Mouse (Mus musculus) left cerebral cortex, postnatal 36 days (tissue): ENCODE results near the gene Prelid1. TPM values are rescaled to one million over a fixed set of nuclear protein-coding genes. Genes with fewer than 3 reads are reported as not detected.

ENCODE experiments used
- DNase-seq, 2 experiments: peaks; one replicate each; pipeline ENCODE4 v3.0.0; 2021 to 2022; ENCODE audit warnings: low spot score in 2 of 2, mixed read lengths in 1 of 2
- intact Hi-C: fragments of 180-260 bp; cut with DNase I; formaldehyde crosslinking; loops from one replicate; pipeline ENCODE4 v1.15.1; 2025
- total RNA-seq, 2 experiments: library from RNA; stranded (reverse); gene quantifications; 2 replicates each; pipeline ENCODE4 v1.2.3; 2021

Prelid1 gene
- 100 to 1,000 TPM; 159 to 185 TPM for total RNA-seq

DNA sequence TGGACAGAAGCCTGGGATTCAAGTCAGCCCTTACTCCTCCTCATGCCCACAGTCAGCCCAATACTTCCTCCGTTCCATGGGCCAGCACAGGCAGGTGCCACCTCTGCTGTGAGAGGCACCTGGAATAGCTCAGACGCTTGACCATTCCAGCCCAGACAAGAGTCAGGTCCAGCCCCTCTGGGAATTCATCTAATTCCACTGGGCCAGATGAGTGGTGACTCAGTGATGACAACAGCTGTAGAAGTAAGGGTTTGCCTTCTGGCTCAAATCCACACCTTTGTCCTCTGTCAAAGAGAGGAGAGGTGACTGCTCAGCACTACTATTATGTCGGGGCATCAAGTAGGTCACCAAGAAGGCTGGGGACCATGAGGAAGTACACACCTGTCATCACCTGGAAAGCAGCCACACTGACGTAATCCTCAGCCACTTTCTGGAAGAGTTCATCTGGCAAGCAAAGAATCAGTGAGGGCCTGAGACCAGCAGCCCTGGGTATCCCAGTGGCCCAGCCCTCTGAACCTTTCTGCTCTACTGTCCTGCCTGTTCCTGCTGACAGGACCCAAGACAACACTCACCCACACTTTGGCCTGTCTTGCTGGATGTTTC is at the start of gene Prelid1:
Prelid1 (plus strand) TSS at position 570 of the 603 bp plus-strand sequence.
- intact Hi-C loops = no loop called here
- DNase-seq = peak in 1 of 2 experiments; percentile 3

DNA sequence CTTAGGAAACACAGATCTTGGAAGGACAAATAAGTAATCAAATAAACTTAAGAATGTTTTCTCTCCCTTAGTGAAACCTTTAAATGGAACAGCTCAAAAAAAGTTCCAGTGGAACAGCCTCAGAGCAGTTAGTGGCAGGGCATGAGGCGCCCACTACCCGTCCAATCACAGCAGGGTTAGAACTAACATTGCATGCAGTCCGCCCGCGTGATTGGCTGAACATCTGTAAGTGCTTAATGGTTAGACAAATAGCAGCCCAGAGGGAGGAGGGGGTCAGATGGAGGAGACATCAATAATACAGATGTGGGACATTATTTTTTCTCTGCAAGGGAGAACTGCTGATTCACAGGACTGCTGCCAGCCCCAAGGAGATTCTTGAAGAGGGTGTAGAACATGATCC is 43.1 kb upstream of the Prelid1 start:
- no peak for DNase-seq
- intact Hi-C loops = no loop called here

DNA sequence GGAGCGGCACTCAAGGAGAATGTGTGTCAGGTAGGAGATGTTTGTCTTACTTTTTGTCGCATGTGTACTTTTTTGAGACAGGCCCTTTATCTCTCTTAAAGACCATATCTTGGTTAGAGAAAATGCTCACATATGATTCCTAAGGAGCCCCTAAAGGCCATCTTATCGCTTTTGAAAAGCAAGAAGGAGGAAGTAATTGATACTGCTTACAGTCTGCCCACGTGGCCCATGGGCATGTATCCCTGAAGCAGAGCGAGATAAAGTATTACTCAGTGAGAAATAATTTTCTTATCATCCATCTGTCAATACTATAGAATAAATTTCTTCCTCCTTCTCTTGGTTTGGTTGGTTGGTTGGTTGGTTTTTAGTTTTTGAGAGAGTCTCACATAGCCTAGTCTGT is 42.7 kb upstream of the Prelid1 start:
- intact Hi-C loops = no loop called here
- no peak for DNase-seq

DNA sequence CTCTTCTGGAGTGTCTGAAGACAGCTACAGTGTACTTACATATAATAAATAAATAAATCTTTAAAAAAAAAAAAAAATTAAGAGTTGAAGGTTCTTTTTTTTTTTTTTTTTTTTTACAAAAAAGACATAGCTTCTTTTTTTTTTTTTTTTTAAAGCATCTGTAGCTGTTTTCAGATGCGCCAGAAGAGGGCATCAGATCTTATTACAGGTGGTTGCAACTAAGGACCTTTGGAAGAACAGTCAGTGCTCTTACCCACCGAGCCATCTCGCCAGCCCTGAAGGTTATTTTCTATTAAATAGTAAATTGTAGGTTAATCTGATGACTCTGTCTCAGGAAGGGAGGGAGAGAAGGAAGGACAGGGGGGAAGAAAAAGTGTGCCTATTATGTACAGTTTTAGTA is 31.4 kb upstream of the Prelid1 start:
- no peak for DNase-seq
- intact Hi-C loops = no loop called here

DNA sequence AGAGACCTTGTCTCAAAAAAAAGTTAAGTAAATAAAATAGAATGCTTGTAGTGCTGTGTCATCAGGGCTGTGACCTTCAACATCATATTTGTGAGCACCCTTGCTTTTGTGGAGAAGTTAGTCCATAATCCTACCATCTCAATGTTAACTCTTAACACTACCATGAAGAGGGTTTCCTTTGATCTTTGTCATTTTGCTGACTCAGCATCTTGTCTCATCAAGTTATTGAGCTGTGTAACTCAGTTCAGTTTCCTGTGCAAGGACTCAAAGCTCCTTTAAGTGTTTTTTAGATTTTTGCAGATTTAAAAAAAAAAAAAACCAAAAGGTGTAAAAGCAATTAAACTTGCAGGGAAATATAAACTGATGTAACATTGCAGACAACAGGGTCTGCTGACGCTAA is 23.5 kb upstream of the Prelid1 start:
- intact Hi-C loops = no loop called here

DNA sequence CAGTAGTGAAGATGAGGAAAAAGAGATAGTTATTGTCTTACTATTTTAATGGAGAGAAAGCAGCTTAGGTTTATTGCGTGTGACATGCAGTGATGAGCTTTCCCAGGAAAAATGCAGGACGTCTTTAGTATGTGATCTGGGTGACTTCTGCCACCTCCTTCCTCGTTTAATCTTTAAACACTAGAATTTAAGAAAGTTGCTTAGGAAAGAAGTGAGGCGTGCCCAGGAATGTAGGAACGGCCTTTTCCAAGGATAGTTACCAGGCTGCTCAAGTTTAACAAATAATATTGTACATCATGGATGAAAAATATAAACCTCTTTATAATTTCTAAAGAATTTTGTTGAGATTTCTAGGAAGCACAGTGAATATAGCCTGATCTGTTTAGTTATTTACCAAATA is 19.4 kb upstream of the Prelid1 start:
- DNase-seq = no peak
- intact Hi-C loops = loop anchor here (5.0 kb wide), 1 partner anchor 54 kb away; no protein-coding TSS in a partner anchor

More for the DNA sequence above, 23.5 kb upstream of the Prelid1 start:
- DNase-seq = no peak

DNA sequence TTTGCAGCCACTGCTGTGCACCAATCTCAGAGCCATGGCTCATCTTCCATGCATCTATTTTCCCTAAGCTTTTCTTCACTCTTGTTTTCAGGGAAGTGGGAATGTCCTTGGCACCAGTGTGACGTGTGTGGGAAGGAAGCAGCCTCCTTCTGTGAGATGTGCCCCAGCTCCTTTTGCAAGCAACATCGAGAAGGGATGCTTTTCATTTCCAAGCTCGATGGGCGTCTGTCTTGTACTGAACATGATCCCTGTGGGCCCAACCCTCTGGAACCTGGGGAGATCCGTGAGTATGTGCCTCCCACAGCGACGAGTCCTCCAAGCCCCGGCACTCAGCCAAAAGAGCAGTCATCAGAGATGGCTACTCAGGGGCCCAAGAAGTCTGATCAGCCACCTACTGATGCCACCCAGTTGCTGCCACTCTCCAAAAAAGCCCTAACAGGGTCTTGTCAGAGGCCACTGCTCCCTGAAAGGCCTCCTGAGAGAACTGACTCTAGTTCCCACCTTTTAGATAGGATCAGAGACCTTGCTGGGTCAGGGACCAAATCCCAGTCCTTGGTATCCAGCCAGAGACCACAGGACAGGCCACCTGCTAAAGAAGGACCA is 8.2 kb upstream of the Prelid1 start:
- intact Hi-C loops = no loop called here
- peak in 1 of 2 experiments; percentile 70 for DNase-seq

DNA sequence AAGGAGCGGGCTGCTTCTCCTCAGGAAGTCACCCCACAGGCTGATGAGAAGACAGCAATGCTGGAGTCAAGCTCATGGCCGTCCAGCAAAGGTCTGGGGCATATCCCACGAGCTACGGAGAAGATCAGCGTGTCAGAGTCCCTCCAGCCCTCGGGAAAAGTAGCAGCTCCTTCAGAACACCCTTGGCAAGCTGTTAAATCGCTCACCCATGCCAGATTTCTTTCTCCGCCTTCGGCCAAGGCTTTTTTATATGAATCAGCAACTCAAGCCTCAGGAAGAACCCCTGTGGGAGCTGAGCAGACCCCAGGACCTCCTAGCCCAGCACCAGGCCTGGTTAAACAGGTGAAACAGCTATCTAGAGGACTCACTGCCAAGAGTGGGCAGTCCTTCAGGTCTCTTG is 7.2 kb upstream of the Prelid1 start:
- intact Hi-C loops = no loop called here
- DNase-seq = no peak

DNA sequence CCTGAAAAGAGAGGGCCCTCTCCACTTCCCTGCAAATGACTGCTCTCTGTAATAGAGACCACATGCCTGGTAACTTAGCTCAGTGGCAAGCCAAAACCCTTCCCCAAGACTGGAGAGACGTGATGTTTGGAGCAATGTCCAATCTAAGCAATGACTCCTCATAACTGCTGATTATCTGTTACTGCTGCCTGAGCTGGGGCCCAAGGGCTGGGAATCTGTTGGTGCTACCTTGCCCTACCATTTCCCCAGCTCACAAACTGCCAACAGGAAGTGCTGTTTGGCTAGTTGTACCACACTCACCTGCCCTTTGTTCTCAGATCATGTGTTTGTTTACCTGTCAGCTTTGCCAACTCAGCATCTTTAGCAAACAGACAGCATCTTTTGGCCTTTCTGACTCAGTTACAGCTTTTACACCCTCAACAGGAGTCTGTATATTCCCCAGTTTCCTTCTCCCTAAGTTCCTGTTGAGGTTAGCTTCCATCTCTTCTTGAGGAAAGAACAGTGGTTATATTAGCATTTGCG is 5.3 kb upstream of the Prelid1 start:
- intact Hi-C loops = no loop called here
- DNase-seq = no peak

DNA sequence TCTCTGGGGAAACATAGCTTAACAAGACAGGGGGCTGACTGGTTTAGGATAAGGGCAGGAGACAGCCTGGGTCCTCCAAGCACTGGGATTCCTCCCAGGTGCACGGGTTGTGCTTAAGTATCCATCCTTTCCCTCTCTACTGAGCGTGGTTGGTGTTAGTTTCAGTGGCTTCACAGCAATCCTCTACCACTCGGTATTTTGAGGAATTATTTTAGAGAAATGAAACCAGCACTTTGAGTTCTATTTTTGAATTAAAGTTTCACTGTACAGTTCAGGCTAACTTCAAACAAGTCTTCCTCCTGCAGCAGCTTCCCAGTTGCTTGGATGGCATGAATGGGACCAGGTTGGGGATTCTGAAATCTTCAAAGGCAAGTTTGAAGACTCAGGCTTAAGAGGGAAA is 1.9 kb upstream of the Prelid1 start:
- intact Hi-C loops = no loop called here

DNA sequence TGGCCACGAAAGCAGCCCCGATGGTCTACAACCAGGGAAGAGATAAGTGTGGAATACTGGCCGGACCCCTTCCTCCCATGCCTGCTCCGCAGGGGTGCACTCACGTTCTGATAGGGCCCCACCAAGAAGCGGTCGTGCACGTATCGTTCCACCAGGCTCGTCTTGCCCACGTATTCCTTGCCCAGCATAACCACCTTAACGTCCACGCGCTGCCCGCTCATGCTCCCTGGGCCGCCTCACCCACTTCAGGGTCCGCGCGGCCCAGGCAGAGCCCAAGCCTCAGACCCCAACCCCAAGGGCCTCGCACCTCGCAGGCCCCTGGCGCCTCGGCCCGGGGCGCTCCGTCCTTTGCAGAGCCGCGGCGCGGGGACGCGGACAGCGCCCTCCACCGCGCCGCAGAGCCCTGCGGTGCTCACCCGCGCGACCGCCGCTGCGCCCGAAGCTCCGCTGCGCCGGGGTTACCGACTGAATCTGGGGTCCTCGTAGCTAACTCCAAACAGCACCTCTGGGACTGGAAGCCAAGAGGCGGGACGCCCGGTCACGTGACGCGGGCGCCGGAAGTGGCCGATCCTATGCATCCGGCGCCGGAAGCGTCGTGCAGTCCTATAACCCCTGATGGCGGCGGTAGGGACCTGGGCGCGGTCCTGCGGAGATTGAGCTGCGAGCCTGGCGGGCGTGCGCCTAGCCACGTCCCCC is 1.3 kb downstream of the Prelid1 start, which contains the start of gene Rab24:
Rab24 (minus strand) TSS at position 513 of the 696 bp plus-strand sequence.
- intact Hi-C loops = no loop called here
- peak; percentile 87 to 88 for DNase-seq

More for the DNA sequence above, 1.9 kb upstream of the Prelid1 start:
- DNase-seq = no peak

DNA sequence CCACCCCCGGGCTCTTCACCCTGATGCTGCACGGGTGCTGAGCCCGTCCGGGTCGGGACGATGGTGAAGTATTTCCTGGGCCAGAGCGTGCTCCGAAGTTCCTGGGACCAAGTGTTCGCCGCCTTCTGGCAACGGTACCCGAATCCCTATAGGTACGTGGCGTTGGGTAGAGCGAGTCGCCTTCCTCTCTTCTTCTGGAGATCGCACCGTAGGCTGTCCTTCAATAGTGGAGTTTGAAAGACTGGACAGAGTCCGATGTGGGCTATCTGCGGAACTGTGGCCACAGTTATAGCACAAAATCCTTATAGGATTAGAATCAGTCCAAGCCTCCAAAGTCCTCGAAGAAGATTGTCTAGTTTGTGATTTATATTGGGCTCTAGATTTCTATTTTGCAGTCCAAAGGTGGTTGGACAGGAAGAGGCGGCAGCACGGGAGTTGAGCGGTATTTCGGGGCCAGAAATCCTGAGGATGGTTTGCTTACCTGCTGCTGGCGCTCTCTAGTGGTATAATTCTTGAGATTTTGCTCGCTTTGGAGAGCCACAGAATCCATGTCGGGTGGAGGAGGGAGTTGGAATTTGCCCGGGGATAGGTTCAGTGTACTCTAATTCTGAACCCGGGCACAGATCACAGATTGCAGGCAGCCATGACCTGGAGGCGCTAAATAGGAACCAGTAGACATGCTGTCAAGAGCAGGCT is 2.0 kb downstream of the Prelid1 start:
- no peak for DNase-seq
- intact Hi-C loops = no loop called here

DNA sequence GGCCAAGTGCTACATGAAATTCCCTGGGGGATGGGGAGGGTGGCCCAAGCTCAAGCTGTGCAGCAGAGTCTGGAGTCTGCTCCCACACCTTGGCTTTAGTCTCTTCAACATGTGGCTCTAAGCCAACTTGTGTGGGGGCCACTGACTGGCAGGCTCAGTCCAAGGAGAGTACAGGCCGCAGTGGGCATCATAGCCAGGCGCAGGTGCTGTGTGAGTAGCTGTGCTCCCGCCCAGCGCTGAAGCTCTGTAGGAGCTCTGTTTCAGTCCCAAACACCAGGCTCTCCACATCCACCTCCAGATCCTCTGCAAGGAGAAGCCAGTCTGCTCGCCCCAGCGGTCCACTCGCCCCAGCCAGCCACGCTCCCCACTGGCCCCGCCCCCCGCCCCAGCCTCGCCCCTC is 5.3 kb downstream of the Prelid1 start:
- DNase-seq = peak in 1 of 2 experiments; percentile 50
- intact Hi-C loops = no loop called here

DNA sequence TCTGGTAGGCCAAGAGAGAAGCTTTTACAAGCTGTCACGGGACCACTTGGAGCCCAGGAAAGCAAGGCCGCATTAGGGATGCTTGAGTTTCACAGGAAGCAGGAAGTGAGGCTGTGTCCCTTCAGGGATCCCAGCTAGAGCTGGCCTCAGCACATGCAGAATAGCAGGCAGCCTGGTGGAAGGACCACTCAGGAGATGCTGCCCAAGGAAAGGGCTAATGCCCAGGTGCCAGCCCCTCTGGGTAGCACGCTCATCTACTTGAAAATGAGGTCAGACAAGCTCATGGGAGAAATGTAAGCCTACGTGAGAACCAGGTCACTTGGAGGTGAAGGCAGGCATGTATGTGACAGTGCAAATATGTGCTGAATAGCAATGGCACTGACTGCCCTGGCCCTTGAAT is 6.9 kb downstream of the Prelid1 start:
- intact Hi-C loops = no loop called here
- DNase-seq = no peak

DNA sequence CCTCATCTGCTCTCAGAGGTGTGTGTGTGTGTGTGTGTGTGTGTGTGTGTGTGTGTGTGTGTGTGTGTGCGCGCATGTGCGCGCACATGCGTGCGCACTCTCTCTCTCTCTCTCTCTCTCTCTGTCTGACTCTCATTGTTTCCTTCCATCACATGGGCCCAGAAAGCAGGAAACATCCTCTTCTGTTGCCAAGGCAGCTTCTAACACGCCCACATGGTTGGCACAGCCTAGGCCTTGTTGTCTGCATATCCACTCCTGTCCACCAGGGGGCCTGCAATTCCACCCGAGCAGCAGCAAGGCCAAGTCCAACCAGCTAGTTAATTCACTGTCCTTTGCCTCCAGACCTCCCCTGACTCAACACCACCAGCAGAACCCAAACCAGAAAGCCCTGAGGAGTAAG is 7.3 kb downstream of the Prelid1 start:
- intact Hi-C loops = no loop called here
- peak; percentile 91 for DNase-seq

DNA sequence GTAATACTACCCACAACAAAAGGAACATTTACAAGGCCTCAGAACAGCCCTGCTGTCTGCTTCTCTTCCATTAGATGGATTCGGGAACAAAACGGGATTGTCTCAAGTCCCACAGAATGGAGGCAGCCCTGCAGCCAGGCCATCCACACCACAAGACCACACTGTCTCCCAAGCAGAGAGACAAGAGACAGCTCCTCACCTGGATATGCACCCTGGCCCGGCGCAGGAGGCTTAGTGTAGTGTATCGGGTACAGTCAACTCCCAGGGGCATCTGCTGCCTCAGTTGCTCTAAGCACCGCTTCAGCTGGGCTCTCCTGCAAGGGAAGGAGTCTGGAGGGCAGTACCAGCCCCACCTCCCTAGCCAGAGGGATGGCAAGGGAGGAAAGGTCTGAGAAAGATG is 7.9 kb downstream of the Prelid1 start:
- no peak for DNase-seq
- intact Hi-C loops = no loop called here

DNA sequence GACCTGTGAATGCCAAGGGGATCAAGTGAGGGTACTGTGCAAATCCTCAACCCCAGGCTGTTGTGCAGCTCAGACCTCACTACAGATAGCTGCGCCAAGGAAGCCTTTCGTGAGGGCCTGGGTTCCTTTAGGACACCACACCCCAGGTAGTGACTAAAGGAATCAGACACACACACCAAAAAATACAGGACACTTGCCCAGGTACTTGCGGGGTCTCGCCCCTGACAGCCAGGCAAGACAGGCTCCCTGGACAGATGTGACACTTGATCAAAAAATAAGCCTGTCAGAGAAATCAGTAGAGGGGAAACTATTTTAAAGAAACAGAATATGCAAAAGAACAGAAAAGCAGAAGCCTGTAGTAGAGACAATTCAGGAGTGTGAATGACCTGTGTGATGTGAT is 8.3 kb downstream of the Prelid1 start:
- no peak for DNase-seq
- intact Hi-C loops = no loop called here

DNA sequence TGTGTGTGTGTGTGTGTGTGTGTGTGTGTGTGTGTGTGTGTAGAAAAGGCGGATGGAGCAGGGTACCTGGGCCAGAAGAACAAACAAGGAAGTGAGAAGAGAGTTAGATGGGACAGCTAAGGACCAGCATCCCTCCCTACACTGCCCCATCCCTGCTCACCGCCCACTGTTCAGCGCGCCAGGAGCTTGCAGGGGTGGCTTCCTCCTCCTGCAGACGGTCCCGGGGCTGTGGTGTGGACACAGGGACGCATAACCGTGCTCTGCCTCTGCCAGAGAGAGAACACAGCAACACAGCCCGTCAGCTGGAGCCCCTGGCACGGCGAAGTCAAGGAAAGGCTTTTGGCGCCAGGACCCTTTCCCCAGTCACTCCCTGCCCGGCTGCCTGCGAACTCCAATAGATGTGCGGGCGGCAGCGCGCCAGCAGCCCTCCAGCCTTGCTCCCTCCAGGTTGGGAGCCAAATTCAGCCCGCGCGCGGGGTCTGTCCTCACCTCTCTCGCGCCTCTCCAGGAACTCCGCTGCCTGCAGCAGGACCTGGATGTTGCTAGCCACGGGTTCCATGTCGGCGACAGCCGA is 8.9 kb downstream of the Prelid1 start:
- no peak for DNase-seq
- intact Hi-C loops = no loop called here

DNA sequence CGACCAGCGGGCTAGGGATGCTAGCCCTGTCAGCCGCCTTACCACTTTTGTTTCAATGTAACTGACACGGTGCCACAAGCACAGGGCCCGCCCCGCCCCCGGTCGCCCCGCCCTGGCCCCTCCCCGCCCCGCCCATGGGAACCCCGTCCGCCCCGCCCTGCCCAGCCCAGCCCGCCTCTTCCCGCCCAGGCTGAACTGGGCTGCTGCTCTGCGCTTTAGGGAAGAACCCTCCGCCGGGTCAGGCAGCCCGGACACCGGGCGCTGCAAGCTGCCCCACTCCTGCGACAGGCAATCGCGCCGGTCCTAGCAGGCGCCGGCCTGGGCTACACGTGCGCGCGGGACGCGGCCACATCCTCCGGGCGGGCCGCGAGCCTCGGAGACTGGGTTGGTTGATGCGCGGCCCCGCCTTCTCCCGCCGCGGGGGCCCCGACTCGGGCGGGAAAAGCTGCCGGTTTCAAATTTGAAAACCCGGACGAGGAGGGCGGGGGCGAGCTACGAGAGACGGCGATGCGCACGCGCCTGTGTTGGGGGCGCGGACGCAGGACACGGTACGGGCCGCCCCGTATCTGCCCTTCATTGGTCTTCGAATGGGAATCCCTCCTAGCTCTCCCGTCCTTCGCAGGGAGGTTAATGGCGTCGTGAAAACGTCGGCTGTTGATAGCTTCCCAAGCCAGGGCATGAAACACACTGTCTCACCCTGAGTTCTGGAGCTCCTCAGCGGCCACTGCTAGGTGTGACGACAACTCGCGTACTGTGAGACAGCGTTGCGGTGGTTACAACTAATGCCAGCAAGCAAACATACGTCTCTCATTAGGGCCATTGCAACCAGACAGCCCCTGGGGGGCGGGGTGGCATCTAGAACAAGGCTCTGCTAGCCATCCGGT is 9.6 kb downstream of the Prelid1 start, which contains the start of gene Mxd3:
Mxd3 (minus strand) TSS at position 141 of the 884 bp plus-strand sequence.
- intact Hi-C loops = no loop called here
- peak; percentile 82 to 86 for DNase-seq
